Mouse (Mus musculus) myocyte (in vitro differentiated cells): ENCODE measurements around the gene Arrb1.

Experiments used
- CEBPB ChIP-seq: IDR thresholded peaks from 2 replicates; pipeline ENCODE4 v1.6.1; 2011; ENCODE audit warnings: mild to moderate bottlenecking, moderate library complexity; ENCODE audit not compliant: poor library complexity, insufficient read depth, severe bottlenecking
- E2F4 ChIP-seq: IDR thresholded peaks from one replicate; pipeline ENCODE4 v1.6.1; 2011; ENCODE audit warnings: mild to moderate bottlenecking, control low read depth, moderate library complexity; ENCODE audit not compliant: insufficient read depth
- MAX ChIP-seq: IDR thresholded peaks from one replicate; pipeline ENCODE4 v1.6.1; 2011; ENCODE audit warnings: low read depth, mild to moderate bottlenecking, control low read depth
- MYOD1 ChIP-seq, 3 experiments: IDR thresholded peaks; one replicate each; pipeline ENCODE4 v1.6.1; 2011; ENCODE audit warnings: control low read depth in 2 of 3, low read depth in 2 of 3, mild to moderate bottlenecking in 2 of 3, moderate library complexity in 1 of 3; ENCODE audit not compliant: insufficient read length in 2 of 3, control insufficient read depth in 1 of 3
- MYOG ChIP-seq, 3 experiments: IDR thresholded peaks; one replicate each; pipeline ENCODE4 v1.6.1; 2011; ENCODE audit warnings: control low read depth in 2 of 3, low read depth in 2 of 3, mild to moderate bottlenecking in 2 of 3; ENCODE audit not compliant: insufficient read length in 2 of 3, control insufficient read depth in 1 of 3, insufficient read depth in 1 of 3
- POLR2A ChIP-seq: IDR thresholded peaks from one replicate; pipeline ENCODE4 v1.6.1; 2011; ENCODE audit warnings: low read depth, mild to moderate bottlenecking, control low read depth, moderate library complexity; ENCODE audit not compliant: insufficient read length
- POLR2AphosphoS2 ChIP-seq: IDR thresholded peaks from one replicate; pipeline ENCODE4 v1.6.1; 2011; ENCODE audit warnings: low read depth, control low read depth; ENCODE audit not compliant: insufficient read length
- REST ChIP-seq: IDR thresholded peaks from one replicate; pipeline ENCODE4 v1.6.1; 2011; ENCODE audit warnings: mild to moderate bottlenecking, control low read depth, moderate library complexity; ENCODE audit not compliant: insufficient read depth, insufficient read length
- SRF ChIP-seq: IDR thresholded peaks from one replicate; pipeline ENCODE4 v1.6.1; 2011; ENCODE audit warnings: low read depth; ENCODE audit not compliant: control insufficient read depth, insufficient read length
- USF1 ChIP-seq: IDR thresholded peaks from one replicate; pipeline ENCODE4 v1.6.1; 2011; ENCODE audit warnings: low read depth, mild to moderate bottlenecking, control low read depth, moderate library complexity

DNA sequence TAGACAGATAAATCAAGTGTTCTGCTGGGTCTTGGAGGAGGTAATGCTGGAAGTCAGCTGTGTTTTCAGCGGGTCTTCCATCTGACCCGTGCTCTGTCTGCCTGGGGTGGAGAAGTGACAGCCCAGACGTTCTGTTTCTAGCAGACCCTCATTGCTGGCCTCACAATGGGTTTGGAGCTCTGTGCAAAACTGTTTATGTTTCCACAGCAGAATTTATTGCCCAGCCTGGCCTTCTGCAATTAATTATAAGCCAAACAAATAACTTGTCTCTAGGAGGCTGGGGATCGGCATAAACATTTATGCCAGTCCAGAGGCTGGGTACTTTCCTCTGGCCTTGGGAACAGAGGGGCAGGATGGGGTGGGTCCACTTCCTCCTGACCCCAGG lies 18.6 kb downstream of the Arrb1 start:
- TF ChIP-seq POLR2A (no peak), MYOD1 (IDR thresholded peaks at IDR 0.05; ENCODE audit: control insufficient read depth in 1 of 3, insufficient read length in 2 of 3, low read depth in 2 of 3) (no peak), MAX (no peak), SRF (no peak), E2F4 (no peak), USF1 (no peak), REST (no peak), MYOG (IDR thresholded peaks at IDR 0.05; ENCODE audit: control insufficient read depth in 1 of 3, insufficient read depth in 1 of 3, insufficient read length in 2 of 3, low read depth in 2 of 3) (no peak), POLR2AphosphoS2 (no peak), CEBPB (no peak)
